Mouse (Mus musculus): ENCODE results near the gene Chchd6.
A peak's percentile ranks its signal among the peaks of the same experiment; 100 is the strongest.

Gene Chchd6

GRCm38 (mm10) chr6:89595018-89595776, at the start of gene Chchd6:
Gene Chchd6 (minus strand): TSS chr6:89595652.
- DNase-seq (ENCODE audit: low spot score in 2 of 2), result peak; percentile 87 to 97

- DNase-seq (ENCODE audit: low spot score in 2 of 2), result peak; percentile 38 to 77
Measured at GRCm38 (mm10) chr6:89644271-89645075, 49.0 kb upstream of the Chchd6 start.

- peak; percentile 52 to 83 for DNase-seq (ENCODE audit: low spot score in 2 of 2)
Measured at GRCm38 (mm10) chr6:89643798-89644270, 48.4 kb upstream of the Chchd6 start, which contains the start of gene Txnrd3. Gene Txnrd3 (plus strand): TSS chr6:89643988.

GRCm38 (mm10) chr6:89639025-89639424, 43.6 kb upstream of the Chchd6 start:
- DNase-seq (ENCODE audit: low spot score in 2 of 2), result peak in 1 of 2 experiments; percentile 67

GRCm38 (mm10) chr6:89637977-89638376, 42.5 kb upstream of the Chchd6 start:
- no peak for DNase-seq (ENCODE audit: low spot score in 2 of 2)

- no peak for DNase-seq (ENCODE audit: low spot score in 2 of 2)
Measured at GRCm38 (mm10) chr6:89634400-89634799, 38.9 kb upstream of the Chchd6 start.

- DNase-seq (ENCODE audit: low spot score in 2 of 2), result no peak
Measured at GRCm38 (mm10) chr6:89633115-89633514, 37.7 kb upstream of the Chchd6 start.

DNA sequence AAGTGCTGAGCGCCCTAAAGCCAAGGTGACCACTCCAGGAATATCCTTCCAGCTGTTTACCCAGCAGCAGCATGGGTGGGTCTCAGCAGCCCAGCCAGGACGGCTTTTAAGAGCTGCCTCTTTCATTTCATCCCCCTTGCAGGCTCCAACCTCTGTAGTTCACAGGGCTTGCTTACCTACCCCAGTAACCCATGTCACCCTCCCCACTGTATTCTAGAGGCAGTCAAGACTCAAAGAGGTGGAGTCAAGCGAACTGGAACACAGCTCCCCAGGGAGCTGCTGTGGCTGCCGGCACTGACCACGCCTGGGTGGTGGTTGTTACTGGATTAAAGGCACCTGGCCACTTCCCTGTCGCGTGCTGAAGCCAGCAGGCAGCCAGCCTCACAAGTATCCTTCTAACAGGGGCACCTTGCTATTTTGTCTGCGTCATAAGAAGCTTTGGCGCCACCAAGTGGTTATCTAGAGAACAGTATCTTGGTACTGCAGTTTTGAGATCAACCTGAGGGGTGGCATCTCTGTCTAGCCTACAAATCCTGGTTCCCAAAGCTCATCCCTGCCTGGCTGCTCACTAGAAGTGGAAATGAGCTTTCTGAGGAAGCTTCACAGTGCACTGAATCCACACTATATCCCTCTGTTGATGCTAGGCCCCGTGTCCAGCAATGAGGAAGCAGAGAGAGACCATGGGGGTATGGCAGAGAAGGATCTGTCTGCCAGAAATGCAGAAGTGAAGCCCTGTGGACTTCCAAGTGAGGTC, 36.5 kb upstream of the Chchd6 start:
- peak; percentile 68 to 90 for DNase-seq (ENCODE audit: low spot score in 2 of 2)

- DNase-seq (ENCODE audit: low spot score in 2 of 2), result no peak
Measured at GRCm38 (mm10) chr6:89628045-89628785, 32.8 kb upstream of the Chchd6 start.

GRCm38 (mm10) chr6:89622647-89623046, 27.2 kb upstream of the Chchd6 start:
- no peak for DNase-seq (ENCODE audit: low spot score in 2 of 2)

DNA sequence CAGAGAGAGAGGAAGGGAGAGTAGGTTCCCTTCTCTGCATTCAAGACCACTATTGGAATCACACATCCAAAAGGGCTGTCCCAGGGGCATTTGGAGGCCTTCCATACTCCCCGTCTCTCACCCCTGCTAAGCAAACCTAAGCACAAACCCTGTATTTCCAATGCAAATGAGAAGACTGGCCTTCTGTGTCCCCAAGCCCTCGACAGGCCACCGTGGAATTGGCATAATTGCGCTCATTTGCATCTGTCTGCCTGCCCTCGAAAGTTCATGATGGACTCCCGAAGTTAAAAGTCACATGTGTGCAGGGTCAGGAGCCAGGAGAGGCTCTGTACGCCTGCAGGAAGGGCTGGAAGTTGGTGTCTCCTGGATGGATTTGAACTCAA, 19.9 kb upstream of the Chchd6 start:
- no peak for DNase-seq (ENCODE audit: low spot score in 2 of 2)

DNA sequence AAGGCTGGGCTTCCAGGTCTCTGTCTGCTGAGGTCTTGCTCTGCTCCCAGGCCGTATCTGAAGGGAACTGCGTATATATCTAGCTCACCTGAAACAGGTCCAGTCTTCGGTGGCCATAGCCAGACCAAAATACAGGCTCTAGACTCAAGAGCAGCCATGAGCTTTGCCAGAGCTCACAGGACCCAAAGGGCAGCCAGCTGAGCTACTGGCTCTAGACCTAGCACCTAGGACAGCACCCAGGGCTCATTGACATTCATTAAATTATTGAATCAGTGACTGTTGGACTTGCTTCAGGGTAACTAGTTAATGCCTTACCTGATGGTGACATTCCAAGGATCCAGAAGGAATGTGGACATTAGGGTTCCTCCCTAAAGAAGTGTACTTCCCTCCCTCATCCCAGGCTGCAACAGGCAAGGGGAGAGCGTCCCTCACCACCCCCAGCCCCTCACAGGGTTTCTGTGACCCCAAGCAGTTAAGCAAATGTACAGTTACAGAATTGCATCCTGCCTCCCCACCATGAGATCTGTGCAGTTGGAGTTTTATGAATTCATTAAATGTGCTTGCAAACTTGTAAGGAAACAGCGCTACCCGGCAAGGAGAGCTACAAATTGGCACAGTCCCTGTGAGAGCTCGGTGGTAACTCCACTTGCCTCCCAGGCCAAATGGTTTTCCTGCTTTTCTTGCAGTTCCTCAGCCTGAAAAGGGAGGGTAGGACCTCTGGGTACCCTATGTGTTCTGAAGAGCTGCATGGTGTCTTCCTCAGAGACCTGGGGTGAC, 19.3 kb upstream of the Chchd6 start:
- DNase-seq (ENCODE audit: low spot score in 2 of 2), result no peak

DNA sequence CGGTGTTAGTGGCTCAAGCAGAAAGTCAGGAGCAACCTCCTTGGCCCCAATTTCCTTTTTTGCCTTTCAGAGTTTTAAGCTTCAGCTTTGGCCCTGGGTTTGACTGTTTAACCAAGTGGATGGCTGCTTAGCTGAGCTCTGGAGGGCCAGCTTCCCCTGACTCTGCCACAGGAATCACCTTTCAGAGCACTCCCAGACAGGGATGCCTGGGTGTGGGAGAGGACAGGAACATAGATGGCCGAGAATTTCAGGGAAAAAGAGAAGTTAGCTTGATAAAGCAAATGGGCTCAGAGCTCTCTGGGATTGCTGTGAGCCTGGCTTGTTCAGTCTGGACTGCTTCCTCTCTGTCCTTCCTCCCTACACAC, 18.6 kb upstream of the Chchd6 start:
- DNase-seq (ENCODE audit: low spot score in 2 of 2), result no peak

- peak in 1 of 2 experiments; percentile 49 for DNase-seq (ENCODE audit: low spot score in 2 of 2)
Measured at GRCm38 (mm10) chr6:89613336-89614106, 18.1 kb upstream of the Chchd6 start.

- DNase-seq (ENCODE audit: low spot score in 2 of 2), result no peak
Measured at GRCm38 (mm10) chr6:89607999-89608398, 12.5 kb upstream of the Chchd6 start.

DNA sequence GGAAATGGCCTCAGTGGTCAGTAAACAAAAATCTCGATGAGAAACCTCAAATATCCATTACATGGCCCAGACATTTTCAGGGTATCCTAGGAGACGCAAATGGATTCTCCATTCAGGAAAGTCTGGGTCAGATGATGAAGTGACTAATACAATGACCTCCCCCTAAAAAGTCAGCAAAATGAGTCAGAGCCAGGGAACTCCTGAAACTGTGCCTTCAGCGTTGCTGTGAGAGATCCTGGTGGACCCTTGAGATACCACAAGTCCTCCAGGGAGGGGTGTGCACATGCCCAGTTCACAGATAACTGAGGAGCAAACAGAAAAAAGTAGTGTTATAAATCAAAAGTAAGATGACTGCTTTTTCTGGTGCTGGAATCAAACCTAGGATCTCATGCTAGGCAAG, 10.6 kb upstream of the Chchd6 start:
- DNase-seq (ENCODE audit: low spot score in 2 of 2), result no peak

DNA sequence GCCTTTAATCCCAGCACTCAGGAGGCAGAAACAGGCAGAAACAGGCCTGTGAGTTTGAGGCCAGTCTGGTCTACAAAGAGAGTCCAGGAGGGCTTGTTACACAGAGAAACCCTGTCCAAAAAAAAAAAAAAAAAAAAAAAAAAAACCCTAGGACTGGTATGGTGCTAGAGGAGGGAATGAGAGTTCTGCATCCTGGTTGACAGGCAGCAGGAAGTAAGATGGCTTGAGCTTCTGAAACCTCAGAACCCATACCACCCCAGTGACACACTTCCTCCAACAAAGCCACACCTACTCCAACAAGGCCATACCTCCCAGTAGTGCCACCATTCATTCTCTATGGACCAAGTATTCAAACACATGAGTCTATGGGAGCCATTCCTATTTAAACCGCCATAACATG, 1.1 kb upstream of the Chchd6 start:
- DNase-seq (ENCODE audit: low spot score in 2 of 2), result no peak

DNA sequence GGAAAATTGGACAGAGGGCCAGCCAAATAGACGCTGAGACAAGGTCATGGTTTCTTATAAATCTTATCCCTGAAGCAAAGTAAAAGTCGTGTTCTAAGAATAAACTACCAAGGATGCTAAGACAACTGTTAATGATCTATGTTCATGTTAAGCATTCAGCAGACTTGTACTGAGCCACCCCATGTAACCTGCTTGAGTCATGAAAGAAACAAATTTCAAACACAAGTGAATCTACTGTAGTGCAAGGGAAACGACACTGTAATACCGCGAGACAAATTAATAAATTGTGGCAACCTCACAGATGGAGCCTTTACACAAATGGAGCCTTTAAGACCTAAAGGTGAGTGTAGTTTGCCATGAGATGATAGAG, 310 bp upstream of the Chchd6 start:
- DNase-seq (ENCODE audit: low spot score in 2 of 2), result no peak

DNA sequence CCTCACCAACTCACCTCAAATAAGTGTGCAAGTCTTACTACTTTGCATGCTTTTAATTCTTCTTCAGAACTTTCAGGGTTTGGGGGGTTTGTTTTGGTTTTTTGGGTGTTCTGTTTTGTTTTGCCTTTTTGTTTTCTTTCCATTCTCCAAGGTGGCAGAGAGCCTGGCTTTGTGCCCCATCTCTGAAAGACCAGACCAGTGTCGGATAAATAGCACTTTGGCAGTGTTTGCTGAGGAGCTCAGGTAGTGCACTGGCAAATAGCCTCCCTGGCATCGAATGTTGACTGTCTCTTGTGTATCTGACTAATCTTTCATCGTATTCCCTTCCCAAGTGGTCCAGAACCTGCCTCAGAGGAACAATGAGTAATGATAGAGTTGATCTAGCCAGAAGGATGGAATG, 3.4 kb downstream of the Chchd6 start:
- no peak for DNase-seq (ENCODE audit: low spot score in 2 of 2)

- no peak for DNase-seq (ENCODE audit: low spot score in 2 of 2)
Measured at GRCm38 (mm10) chr6:89591531-89591930, 3.9 kb downstream of the Chchd6 start.
